Mouse (Mus musculus) right cerebral cortex, postnatal 10 days (tissue): ENCODE results near the gene Polr3a.
"Not testable (repeated sequence)": the region's sequence is repeated elsewhere in the genome, so short reads cannot be mapped to it uniquely, and the experiment has no call there.

ENCODE experiments used
- DNase-seq, 2 experiments: peaks; one replicate each; pipeline ENCODE4 v3.0.0; 2021; ENCODE audit warnings: low spot score in 2 of 2

Gene Polr3a

DNA sequence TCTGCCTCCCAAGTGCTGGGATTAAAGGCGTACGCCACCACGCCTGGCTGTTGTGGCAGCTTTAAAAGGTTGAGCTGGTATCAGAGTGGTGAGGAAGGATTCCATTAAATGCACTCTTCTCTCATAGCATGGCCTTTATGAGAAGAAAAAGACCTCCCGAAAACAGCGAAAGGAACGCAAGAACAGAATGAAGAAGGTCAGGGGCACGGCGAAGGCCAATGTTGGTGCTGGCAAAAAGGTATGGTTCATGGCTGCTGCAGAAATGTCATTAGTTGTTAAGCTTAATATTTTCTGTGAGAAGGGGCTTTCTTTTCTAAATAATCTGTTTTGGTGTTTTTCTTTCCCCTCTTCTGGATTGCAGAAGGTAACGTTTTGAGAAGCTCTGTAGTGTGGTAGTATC is 6.4 kb upstream of the Polr3a start:
- DNase-seq = no peak

DNA sequence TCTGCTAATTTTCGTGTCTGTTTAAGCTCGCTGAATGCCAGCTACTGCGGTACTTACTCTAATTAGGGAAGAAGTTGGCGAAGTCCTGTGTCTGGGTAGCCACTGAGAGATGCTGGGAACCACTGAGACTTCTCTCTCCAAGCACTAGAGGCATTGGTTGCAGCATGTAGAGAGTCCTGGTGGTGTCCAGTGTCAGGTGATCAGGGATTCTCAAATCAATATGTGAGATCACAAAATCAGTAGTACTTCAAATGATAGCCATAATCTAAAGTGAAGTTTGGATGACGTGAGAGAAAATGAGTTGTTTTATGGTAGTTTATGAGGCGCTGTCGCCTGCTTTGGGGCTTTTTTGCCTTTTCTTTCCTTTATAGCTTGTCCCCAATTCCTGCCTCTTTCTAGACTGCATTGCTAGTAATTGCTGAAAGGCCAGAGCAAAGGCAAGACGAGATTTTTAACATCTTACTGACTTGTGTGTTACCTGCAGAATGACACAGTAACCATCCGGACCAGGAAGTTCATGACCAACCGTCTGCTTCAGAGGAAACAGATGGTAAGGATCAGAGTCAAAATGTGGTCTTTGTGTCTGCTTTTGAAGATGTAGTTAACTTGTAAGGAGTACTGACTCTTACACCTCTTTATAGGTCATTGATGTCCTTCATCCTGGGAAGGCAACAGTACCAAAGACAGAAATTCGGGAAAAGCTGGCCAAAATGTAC is 4.6 kb upstream of the Polr3a start:
- DNase-seq = no peak

DNA sequence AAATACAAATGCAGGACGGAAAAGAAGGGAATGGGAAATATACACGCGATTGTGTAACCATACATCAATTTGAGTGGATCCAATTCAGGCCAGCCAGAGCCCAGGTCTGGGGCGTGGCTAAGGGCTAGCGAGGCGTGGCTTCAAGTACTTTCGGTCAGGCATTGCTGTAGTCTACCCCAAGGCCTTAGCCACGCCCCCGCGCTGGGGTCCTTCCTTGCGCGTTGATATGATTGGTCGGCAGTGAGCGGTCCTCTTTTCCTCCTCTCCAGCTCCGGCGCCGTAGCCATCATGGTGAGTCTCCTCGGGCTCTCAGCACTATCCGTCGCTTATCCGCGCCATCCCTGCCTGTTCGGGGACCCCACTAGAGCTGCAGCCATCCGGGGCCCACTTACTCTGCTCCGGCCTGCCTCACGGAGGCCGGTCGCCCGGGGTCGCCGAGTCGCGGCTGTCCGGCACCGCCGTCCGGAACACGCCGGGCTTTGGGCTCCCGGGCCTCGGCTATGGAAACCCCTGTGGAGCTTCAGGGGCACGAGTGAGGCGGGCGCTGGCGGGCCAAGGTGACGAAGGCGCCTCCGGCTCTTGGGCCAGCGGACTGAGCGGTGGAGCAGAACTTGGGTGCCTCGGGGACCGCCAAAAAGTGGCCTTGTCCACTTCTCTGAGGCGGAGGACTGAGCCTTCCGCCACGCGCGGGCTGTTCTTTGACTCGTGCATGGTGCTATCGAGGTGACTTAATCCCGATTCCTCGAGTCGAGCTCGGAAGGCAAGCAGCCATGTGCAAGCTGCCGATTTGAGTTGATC is 3.8 kb upstream of the Polr3a start:
- peak; percentile 99 for DNase-seq

DNA sequence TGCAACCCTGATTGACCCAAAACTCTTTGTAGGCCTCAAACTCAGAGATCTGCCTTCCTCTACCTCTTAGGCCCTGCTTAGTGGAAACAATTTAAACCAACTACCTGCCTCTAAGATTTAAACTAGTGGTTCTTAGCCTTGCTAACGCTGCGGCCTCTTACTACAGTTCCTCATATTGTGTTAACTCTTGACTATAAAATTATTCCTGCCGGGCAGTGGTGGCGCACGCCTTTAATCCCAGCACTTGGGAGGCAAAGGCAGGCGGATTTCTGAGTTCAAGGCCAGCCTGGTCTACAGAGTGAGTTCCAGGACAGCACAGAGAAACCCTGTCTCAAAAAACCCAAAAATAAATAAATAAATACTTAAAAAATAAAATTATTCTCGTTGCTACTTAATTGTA is 2.9 kb upstream of the Polr3a start:
- not testable (repeated sequence) for DNase-seq

- no peak for DNase-seq
Measured at GRCm38 (mm10) chr14:24486241-24486767, 554 bp downstream of the Polr3a start.

- no peak for DNase-seq
Measured at GRCm38 (mm10) chr14:24468806-24469205, 18.1 kb downstream of the Polr3a start.

DNA sequence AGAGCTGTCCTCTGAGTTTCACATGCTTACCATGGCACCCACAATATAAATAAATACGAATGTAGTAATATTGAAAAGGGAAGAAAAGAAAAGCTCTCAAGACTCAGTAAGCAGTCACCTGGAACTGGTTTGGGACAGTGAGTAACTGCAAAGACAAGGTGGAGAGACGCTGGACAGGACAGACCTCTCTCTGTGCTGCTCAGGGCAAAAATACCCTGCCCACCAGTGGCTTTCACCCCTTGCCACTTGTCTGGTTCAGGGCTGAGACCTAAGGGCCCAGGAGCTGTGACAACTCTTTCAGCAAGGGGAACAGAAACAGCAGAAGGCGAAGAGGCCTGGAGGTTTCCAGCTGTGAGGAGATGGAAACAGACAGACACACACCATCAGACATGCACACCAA is 28.7 kb downstream of the Polr3a start:
- no peak for DNase-seq

DNA sequence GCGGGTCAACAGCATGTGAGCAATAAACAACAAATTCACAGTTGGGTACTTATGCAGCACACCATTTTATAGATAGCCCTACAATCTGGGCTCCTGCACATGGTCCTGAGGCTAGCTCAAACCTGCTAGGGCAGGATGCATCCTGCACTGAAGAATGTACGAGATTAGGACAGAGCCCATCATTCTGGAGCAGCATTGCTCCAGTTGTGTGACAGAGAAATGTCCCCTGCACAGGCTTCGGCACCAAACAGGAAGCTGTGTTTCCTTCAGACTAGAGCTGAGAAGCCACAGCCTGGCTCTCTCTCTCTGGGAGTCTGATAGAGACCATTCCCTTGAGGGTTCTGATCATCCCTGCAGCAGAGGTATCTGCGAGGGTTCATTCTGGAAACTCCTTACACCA is 43.3 kb downstream of the Polr3a start:
- DNase-seq = not testable (repeated sequence)
